Mouse (Mus musculus): ENCODE data around the gene Mapk3. TPM values are rescaled to one million over a fixed set of nuclear protein-coding genes. Genes with fewer than 3 reads are reported as not detected.
"Not testable (repeated sequence)": the region's sequence is repeated elsewhere in the genome, so short reads cannot be mapped to it uniquely, and the experiment has no call there.

Gene Mapk3
- polyA plus RNA-seq, 1 experiment, result 472 TPM

- H3K27me3 ChIP-seq (ENCODE audit: control insufficient read depth, insufficient read depth, low read length), result no peaks in the 10 kb centered on the region
- no peak for TF ChIP-seq CTCF (IDR thresholded peaks at IDR 0.05; ENCODE audit: extremely low read depth, insufficient read length, insufficient replicate concordance, low read depth, low read length)
- TF ChIP-seq POLR2A (IDR thresholded peaks at IDR 0.05; ENCODE audit: low read depth, low read length), result no peak
- no peaks in the 10 kb centered on the region for H3K36me3 ChIP-seq (ENCODE audit: control insufficient read depth, insufficient read depth, low read length)
- H3K4me1 ChIP-seq (ENCODE audit: control insufficient read depth, insufficient read depth, insufficient read length, low read length), result no peaks in the 10 kb centered on the region
- H3K27ac ChIP-seq (ENCODE audit: insufficient read depth, low read depth, low read length), result no peak overlapping the region
- 40% methylated on average over 3 of the region's 3 CpGs for WGBS
- H3K4me3 ChIP-seq (ENCODE audit: low read depth, low read length), result no peak overlapping the region
Measured at GRCm38 (mm10) chr7:126725077-126725476, 34.3 kb upstream of the Mapk3 start.

- H3K27ac ChIP-seq (ENCODE audit: insufficient read depth, low read depth, low read length), result no peak overlapping the region
- TF ChIP-seq CTCF (IDR thresholded peaks at IDR 0.05; ENCODE audit: extremely low read depth, insufficient read length, insufficient replicate concordance, low read depth, low read length) (no peak), POLR2A (IDR thresholded peaks at IDR 0.05; ENCODE audit: low read depth, low read length) (no peak)
- 70% methylated on average over 5 of the region's 5 CpGs for WGBS
- no peaks in the 10 kb centered on the region for H3K27me3 ChIP-seq (ENCODE audit: control insufficient read depth, insufficient read depth, low read length)
- H3K4me3 ChIP-seq (ENCODE audit: low read depth, low read length), result no peak overlapping the region
- peaks cover 3% of the 10 kb centered on the region; the same call in 1 of the 2 replicates for H3K4me1 ChIP-seq (ENCODE audit: control insufficient read depth, insufficient read depth, insufficient read length, low read length)
- H3K36me3 ChIP-seq (ENCODE audit: control insufficient read depth, insufficient read depth, low read length), result no peaks in the 10 kb centered on the region
Measured at GRCm38 (mm10) chr7:126725667-126726066, 33.7 kb upstream of the Mapk3 start.

GRCm38 (mm10) chr7:126730256-126730789 is 29.1 kb upstream of the Mapk3 start:
- not testable (repeated sequence) for H3K4me1 ChIP-seq (ENCODE audit: control insufficient read depth, insufficient read depth, insufficient read length, low read length); H3K27ac ChIP-seq (ENCODE audit: insufficient read depth, low read depth, low read length); H3K36me3 ChIP-seq (ENCODE audit: control insufficient read depth, insufficient read depth, low read length); H3K4me3 ChIP-seq (ENCODE audit: low read depth, low read length); H3K27me3 ChIP-seq (ENCODE audit: control insufficient read depth, insufficient read depth, low read length)
- 48% methylated on average over 4 of the region's 4 CpGs for WGBS

- no peaks in the 10 kb centered on the region for H3K4me1 ChIP-seq (ENCODE audit: control insufficient read depth, insufficient read depth, insufficient read length, low read length)
- no peaks in the 10 kb centered on the region for H3K36me3 ChIP-seq (ENCODE audit: control insufficient read depth, insufficient read depth, low read length)
- no peak overlapping the region for H3K27ac ChIP-seq (ENCODE audit: insufficient read depth, low read depth, low read length)
- TF ChIP-seq CTCF (IDR thresholded peaks at IDR 0.05; ENCODE audit: extremely low read depth, insufficient read length, insufficient replicate concordance, low read depth, low read length) (no peak), POLR2A (IDR thresholded peaks at IDR 0.05; ENCODE audit: low read depth, low read length) (no peak)
- WGBS, result 79% methylated on average over 8 of the region's 8 CpGs
- no peak overlapping the region for H3K4me3 ChIP-seq (ENCODE audit: low read depth, low read length)
- no peaks in the 10 kb centered on the region for H3K27me3 ChIP-seq (ENCODE audit: control insufficient read depth, insufficient read depth, low read length)
Measured at GRCm38 (mm10) chr7:126736122-126736521, 23.3 kb upstream of the Mapk3 start.

- Histone ChIP-seq H3K27ac (ENCODE audit: insufficient read depth, low read depth, low read length) (no peak overlapping the region), H3K36me3 (ENCODE audit: control insufficient read depth, insufficient read depth, low read length) (no peaks in the 10 kb centered on the region), H3K4me3 (ENCODE audit: low read depth, low read length) (no peak overlapping the region), H3K4me1 (ENCODE audit: control insufficient read depth, insufficient read depth, insufficient read length, low read length) (no peaks in the 10 kb centered on the region), H3K27me3 (ENCODE audit: control insufficient read depth, insufficient read depth, low read length) (no peaks in the 10 kb centered on the region)
- WGBS, result 87% methylated on average over 17 of the region's 17 CpGs
- TF ChIP-seq POLR2A (IDR thresholded peaks at IDR 0.05; ENCODE audit: low read depth, low read length) (no peak), CTCF (IDR thresholded peaks at IDR 0.05; ENCODE audit: extremely low read depth, insufficient read length, insufficient replicate concordance, low read depth, low read length) (no peak)
Measured at GRCm38 (mm10) chr7:126739551-126739950, 19.9 kb upstream of the Mapk3 start.

- no peak for TF ChIP-seq CTCF (IDR thresholded peaks at IDR 0.05; ENCODE audit: extremely low read depth, insufficient read length, insufficient replicate concordance, low read depth, low read length)
- no peak for TF ChIP-seq POLR2A (IDR thresholded peaks at IDR 0.05; ENCODE audit: low read depth, low read length)
- Histone ChIP-seq H3K4me3 (ENCODE audit: low read depth, low read length) (no peak overlapping the region), H3K4me1 (ENCODE audit: control insufficient read depth, insufficient read depth, insufficient read length, low read length) (no peaks in the 10 kb centered on the region), H3K27me3 (ENCODE audit: control insufficient read depth, insufficient read depth, low read length) (no peaks in the 10 kb centered on the region), H3K27ac (ENCODE audit: insufficient read depth, low read depth, low read length) (no peak overlapping the region), H3K36me3 (ENCODE audit: control insufficient read depth, insufficient read depth, low read length) (no peaks in the 10 kb centered on the region)
- 80% methylated on average over 13 of the region's 13 CpGs for WGBS
Measured at GRCm38 (mm10) chr7:126740132-126740735, 19.2 kb upstream of the Mapk3 start.

- 83% methylated on average over 5 of the region's 5 CpGs for WGBS
- Histone ChIP-seq H3K27ac (ENCODE audit: insufficient read depth, low read depth, low read length) (no peak overlapping the region), H3K27me3 (ENCODE audit: control insufficient read depth, insufficient read depth, low read length) (no peaks in the 10 kb centered on the region), H3K4me3 (ENCODE audit: low read depth, low read length) (no peak overlapping the region), H3K36me3 (ENCODE audit: control insufficient read depth, insufficient read depth, low read length) (no peaks in the 10 kb centered on the region), H3K4me1 (ENCODE audit: control insufficient read depth, insufficient read depth, insufficient read length, low read length) (no peaks in the 10 kb centered on the region)
- no peak for TF ChIP-seq CTCF (IDR thresholded peaks at IDR 0.05; ENCODE audit: extremely low read depth, insufficient read length, insufficient replicate concordance, low read depth, low read length)
- no peak for TF ChIP-seq POLR2A (IDR thresholded peaks at IDR 0.05; ENCODE audit: low read depth, low read length)
Measured at GRCm38 (mm10) chr7:126740977-126741376, 18.4 kb upstream of the Mapk3 start.

Data from small intestine, adult 2 months (tissue).